Mouse (Mus musculus) olfactory bulb, adult 2 months (tissue): Measurements from ENCODE around the gene Lpgat1.

Experiments used
- CTCF ChIP-seq: fragments of 200-500 bp; IDR thresholded peaks from 2 replicates; pipeline ENCODE4 v1.5.1; 2012; ENCODE audit warnings: low read depth, mild to moderate bottlenecking, low read length, moderate library complexity; ENCODE audit not compliant: insufficient read depth
- POLR2A ChIP-seq: fragments of 200-500 bp; IDR thresholded peaks from 2 replicates; pipeline ENCODE4 v1.6.1; 2012; ENCODE audit warnings: mild to moderate bottlenecking, low read depth, low read length, moderate library complexity; ENCODE audit not compliant: insufficient read depth

DNA sequence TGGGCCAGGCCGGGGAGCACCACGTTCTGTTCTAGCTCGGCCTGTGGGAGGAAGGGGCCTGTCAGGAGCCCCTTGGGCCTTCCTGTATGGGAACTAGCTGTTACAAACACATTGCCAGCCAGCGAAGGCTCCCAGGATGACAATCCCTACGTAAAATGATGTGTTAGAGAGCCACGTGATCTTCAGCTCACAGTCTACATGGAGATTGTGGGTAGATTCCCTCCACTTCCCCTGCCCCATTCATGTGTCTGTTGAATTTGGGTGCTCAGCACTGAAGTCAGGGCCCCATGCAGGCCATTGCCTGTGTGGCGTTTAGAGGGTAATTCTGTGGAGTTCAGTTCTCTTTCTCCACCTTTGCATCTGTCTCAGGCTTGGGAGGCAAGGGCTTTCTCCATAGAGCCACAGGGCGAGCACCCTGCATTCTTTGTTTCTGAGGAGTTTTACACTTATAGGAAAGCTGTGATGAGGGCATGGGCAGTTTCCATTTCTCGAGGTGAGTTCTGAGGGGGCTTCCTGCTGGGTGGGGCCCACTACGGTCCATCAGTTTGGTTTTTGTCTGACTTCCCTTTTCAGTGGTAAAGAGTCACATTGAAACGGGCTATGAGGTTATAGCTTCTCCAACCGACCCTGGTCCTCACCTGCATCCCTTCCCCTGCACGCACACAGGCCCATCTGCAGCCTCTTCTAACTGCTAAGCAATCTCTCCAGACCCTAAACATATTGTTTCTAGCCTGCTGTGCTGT lies 95.5 kb downstream of the Lpgat1 start:
- TF ChIP-seq CTCF, result no peak
- TF ChIP-seq POLR2A, result no peak
